In the genomic region with DNA sequence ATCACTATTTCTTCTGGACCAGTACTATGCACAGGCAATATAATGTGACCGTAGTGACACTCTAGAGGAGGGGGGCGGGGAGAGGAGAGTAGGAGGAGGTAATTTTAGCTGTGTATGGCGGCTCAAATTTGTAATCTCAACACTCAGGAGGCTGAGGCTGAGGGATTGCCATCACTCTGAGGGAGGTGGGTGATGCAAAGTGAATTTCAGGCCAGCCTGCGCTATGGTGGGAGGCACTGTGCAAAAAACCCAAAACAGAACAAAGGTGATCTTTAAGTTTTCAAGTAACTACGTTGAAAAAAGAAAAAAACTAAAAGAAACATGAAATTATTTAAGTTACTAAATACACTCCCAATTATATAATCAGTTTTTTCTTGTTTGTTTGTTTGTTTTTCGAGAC, we compare ENCODE assay signal across 8 mouse cellular contexts. TPM values are rescaled to one million over a fixed set of nuclear protein-coding genes. Genes with fewer than 3 reads are reported as not detected.
DNase-seq lines count a peak whose midpoint lies in the region; ATAC-seq lines count a peak whose summit lies in the region.

No protein-coding gene starts in this region.

- H3K4me1 ChIP-seq in kidney, embryonic 15.5 days, result peaks cover 15% of the 10 kb centered on the region
- H3K4me1 ChIP-seq in brown adipose tissue, adult 24 weeks (ENCODE audit: control insufficient read depth, insufficient read depth, insufficient read length, low read length), result no peaks in the 10 kb centered on the region
- peaks cover 16% of the 10 kb centered on the region for H3K4me1 ChIP-seq in hindbrain, embryonic 13.5 days (replicated peaks)
- peaks cover 6% of the 10 kb centered on the region for H3K4me1 ChIP-seq in midbrain, embryonic 16.5 days (ENCODE audit: control insufficient read depth, insufficient read depth, low read length)

- no peak for DNase-seq in kidney, postnatal 36 days
- no peak for DNase-seq in spleen, postnatal 14 days (ENCODE audit: low spot score in 2 of 2)
- no peak for DNase-seq in urinary bladder, postnatal 36 days (ENCODE audit: low spot score in 2 of 2)
- DNase-seq in gastrocnemius, postnatal 10 days, result no peak

- peak overlapping the region; percentile 77 for H3K4me2 ChIP-seq in kidney, embryonic 15.5 days
- H3K4me2 ChIP-seq in hindbrain, embryonic 13.5 days, result peak overlapping the region; percentile 84
- peak overlapping the region; percentile 48 for H3K4me2 ChIP-seq in midbrain, embryonic 16.5 days (ENCODE audit: low read length)

- peak overlapping the region; percentile 98 for H3K27ac ChIP-seq in kidney, embryonic 15.5 days
- peak overlapping the region; percentile 53; the same call in 1 of the 2 replicates for H3K27ac ChIP-seq in brown adipose tissue, adult 24 weeks (replicated peaks; ENCODE audit: low read depth, low read length)
- H3K27ac ChIP-seq in hindbrain, embryonic 13.5 days, result peak overlapping the region; percentile 94
- peak overlapping the region; percentile 88 for H3K27ac ChIP-seq in midbrain, embryonic 16.5 days (ENCODE audit: low read length)

- H3K9me3 ChIP-seq in kidney, embryonic 15.5 days (replicated peaks), result no peaks in the 10 kb centered on the region
- no peaks in the 10 kb centered on the region for H3K9me3 ChIP-seq in hindbrain, embryonic 13.5 days
- no peaks in the 10 kb centered on the region for H3K9me3 ChIP-seq in midbrain, embryonic 16.5 days (replicated peaks; ENCODE audit: control insufficient read depth, low read length, poor library complexity, severe bottlenecking)

- ATAC-seq in kidney, embryonic 15.5 days (replicated peaks; ENCODE audit: low FRiP score), result no peak
- ATAC-seq in hindbrain, embryonic 13.5 days (ENCODE audit: low FRiP score), result no peak
- no peak for ATAC-seq in midbrain, embryonic 16.5 days

- peak overlapping the region; percentile 86 for H3K9ac ChIP-seq in kidney, embryonic 15.5 days
- H3K9ac ChIP-seq in hindbrain, embryonic 13.5 days, result peak overlapping the region; percentile 93; the same call in 1 of the 2 replicates
- peak overlapping the region; percentile 58; the same call in 1 of the 2 replicates for H3K9ac ChIP-seq in midbrain, embryonic 16.5 days (ENCODE audit: low read depth, low read length)

- H3K36me3 ChIP-seq in kidney, embryonic 15.5 days, result no peaks in the 10 kb centered on the region
- H3K36me3 ChIP-seq in hindbrain, embryonic 13.5 days, result no peaks in the 10 kb centered on the region
- no peaks in the 10 kb centered on the region for H3K36me3 ChIP-seq in midbrain, embryonic 16.5 days (ENCODE audit: control insufficient read depth, insufficient read depth, low read length)

- H3K27me3 ChIP-seq in kidney, embryonic 15.5 days, result no peaks in the 10 kb centered on the region
- no peaks in the 10 kb centered on the region for H3K27me3 ChIP-seq in hindbrain, embryonic 13.5 days
- H3K27me3 ChIP-seq in midbrain, embryonic 16.5 days (ENCODE audit: control insufficient read depth, insufficient read depth, low read depth, low read length), result no peaks in the 10 kb centered on the region

- 58% methylated on average over 6 of the region's 6 CpGs for WGBS in kidney, embryonic 15.5 days
- WGBS in hindbrain, embryonic 13.5 days, result 70% methylated on average over 6 of the region's 6 CpGs
- WGBS in midbrain, embryonic 16.5 days, result 78% methylated on average over 6 of the region's 6 CpGs

- peak overlapping the region; percentile 77 for H3K4me3 ChIP-seq in kidney, embryonic 15.5 days (replicated peaks)
- H3K4me3 ChIP-seq in brown adipose tissue, adult 24 weeks (ENCODE audit: insufficient read depth, low read depth, low read length), result no peak overlapping the region; the same call in 1 of the 2 replicates
- H3K4me3 ChIP-seq in hindbrain, embryonic 13.5 days, result peak overlapping the region; percentile 85
- peak overlapping the region; percentile 97 for H3K4me3 ChIP-seq in midbrain, embryonic 16.5 days (ENCODE audit: low read depth, low read length)

RNA-seq across cellular contexts. Expression of a gene that starts 0.5 kb away (rescaled TPM):
- polyA plus RNA-seq in kidney, embryonic 15.5 days (2015; fragmentation: Nextera tagmentation; extraction: Ambion mirVana), result 56.2 and 62.0 TPM in 2 replicates
- 34.0 and 36.5 TPM in 2 replicates for polyA plus RNA-seq in brown adipose tissue, adult 24 weeks (2012; ENCODE audit: insufficient read depth, insufficient read length, missing spikeins)
- 156 and 166 TPM in 2 replicates for polyA plus RNA-seq in hindbrain, embryonic 13.5 days (2015; fragmentation: Nextera tagmentation; extraction: Ambion mirVana)
- polyA plus RNA-seq in midbrain, embryonic 16.5 days (2015; fragmentation: Nextera tagmentation; extraction: Ambion mirVana), result 211 and 213 TPM in 2 replicates
- total RNA-seq in gastrocnemius, postnatal 10 days (2021), result 100 to 1,000 TPM; 466 to 507 TPM

RNA-seq across cellular contexts. Expression of a gene that starts 55.4 kb away (rescaled TPM):
- 26.3 and 29.5 TPM in 2 replicates for polyA plus RNA-seq in kidney, embryonic 15.5 days (2015; fragmentation: Nextera tagmentation; extraction: Ambion mirVana)
- polyA plus RNA-seq in brown adipose tissue, adult 24 weeks (2012; ENCODE audit: insufficient read depth, insufficient read length, missing spikeins), result 1.7 and 4.0 TPM in 2 replicates
- polyA plus RNA-seq in hindbrain, embryonic 13.5 days (2015; fragmentation: Nextera tagmentation; extraction: Ambion mirVana), result 18.0 and 18.5 TPM in 2 replicates
- polyA plus RNA-seq in midbrain, embryonic 16.5 days (2015; fragmentation: Nextera tagmentation; extraction: Ambion mirVana), result 9.9 and 12.3 TPM in 2 replicates
- 1 to 10 TPM; 6.2 to 9.2 TPM for total RNA-seq in gastrocnemius, postnatal 10 days (2021)
